Mouse (Mus musculus) lung, postnatal 10 days (tissue): ENCODE results near the gene Mybl2.

Experiments used
- DNase-seq: peaks from one replicate; pipeline ENCODE4 v3.0.0; 2021

Mybl2 gene

GRCm38 (mm10) chr2:163120626-163121352 lies 66.3 kb downstream of the Mybl2 start:
- DNase-seq = no peak

GRCm38 (mm10) chr2:163121353-163121660 lies 66.8 kb downstream of the Mybl2 start:
- DNase-seq = no peak

GRCm38 (mm10) chr2:163122319-163122718 lies 67.8 kb downstream of the Mybl2 start:
- peak; percentile 73 for DNase-seq

- no peak for DNase-seq
These were observed 69.0 kb downstream of the Mybl2 start for GRCm38 (mm10) chr2:163123496-163123895.

GRCm38 (mm10) chr2:163130837-163131236 lies 76.3 kb downstream of the Mybl2 start:
- no peak for DNase-seq

GRCm38 (mm10) chr2:163132314-163132713 lies 77.8 kb downstream of the Mybl2 start:
- DNase-seq = no peak
